Mouse (Mus musculus) C2C12 (cell line): ENCODE measurements around the gene Usp46.

Source experiments
- CEBPB ChIP-seq: IDR thresholded peaks from one replicate; pipeline ENCODE4 v1.6.1; 2011; ENCODE audit warnings: low read depth, mild to moderate bottlenecking, control low read depth, moderate library complexity
- CTCF ChIP-seq: IDR thresholded peaks from one replicate; pipeline ENCODE4 v1.5.1; 2011; ENCODE audit not compliant: control insufficient read depth, insufficient read depth, insufficient read length
- FOSL1 ChIP-seq: IDR thresholded peaks from one replicate; pipeline ENCODE4 v1.8.0; 2011; ENCODE audit warnings: mild to moderate bottlenecking, low read length; ENCODE audit not compliant: poor library complexity, insufficient read depth, severe bottlenecking
- MAX ChIP-seq: IDR thresholded peaks from one replicate; pipeline ENCODE4 v1.6.1; 2011; ENCODE audit warnings: mild to moderate bottlenecking, control low read depth
- MYOG ChIP-seq: IDR thresholded peaks from one replicate; pipeline ENCODE4 v1.6.1; 2011; ENCODE audit not compliant: control insufficient read depth, insufficient read length; ENCODE audit errors: extremely low read depth
- USF1 ChIP-seq: IDR thresholded peaks from one replicate; pipeline ENCODE4 v1.6.1; 2011; ENCODE audit warnings: low read depth, mild to moderate bottlenecking, control low read depth, moderate library complexity

DNA sequence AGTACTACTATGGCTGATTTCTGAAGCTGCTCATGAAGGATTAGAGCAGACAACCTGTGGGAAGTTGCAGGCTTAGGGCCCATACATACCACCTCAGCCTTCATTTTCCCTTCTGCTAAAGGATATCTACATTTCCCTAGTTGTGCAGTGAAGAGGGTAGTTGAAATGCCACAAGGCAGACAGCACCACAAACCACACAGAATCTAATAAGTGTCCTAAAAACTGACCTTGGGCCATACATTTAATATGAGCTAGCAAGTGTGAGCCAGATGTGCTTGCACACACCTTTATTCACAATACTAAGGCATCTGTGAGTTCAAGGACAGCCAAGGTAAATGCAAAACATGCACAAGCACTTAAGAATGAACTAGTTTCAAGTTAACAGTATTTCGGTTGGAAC is 27.8 kb upstream of the Usp46 start:
- TF ChIP-seq CTCF, result no peak
- TF ChIP-seq MAX, result no peak
- TF ChIP-seq MYOG, result no peak
- TF ChIP-seq USF1, result no peak
- TF ChIP-seq FOSL1, result no peak
- TF ChIP-seq CEBPB, result no peak
